In genomic region chr6:6864441-6865440, GRCm38 (mm10) we compare ENCODE assay signal across 11 mouse cellular contexts. TPM values are rescaled to one million over a fixed set of nuclear protein-coding genes. Genes with fewer than 3 reads are reported as not detected.
A peak's percentile ranks its signal among the peaks of the same experiment; 100 is the strongest.
DNase-seq lines count a peak whose midpoint lies in the region; ATAC-seq and TF ChIP-seq lines count a peak whose summit lies in the region.
"Had no signal": no experiment of that assay in that cellular context is flagged by ENCODE, and none has a peak within 500 bp of the region (broad histone marks: within the 10 kb centered on the region; RNA-seq: fewer than 3 reads in every experiment).

No protein-coding gene starts in this region.

- H3K27me3 ChIP-seq in heart, embryonic 10.5 days (ENCODE audit: insufficient read depth, poor library complexity, severe bottlenecking): peaks cover 99% of the 10 kb centered on the region
- peaks cover 39% of the 10 kb centered on the region for H3K27me3 ChIP-seq in heart, adult 2 months (ENCODE audit: control insufficient read depth, insufficient read depth, low read length)
- H3K27me3 ChIP-seq in megakaryocyte, embryonic 14.5 days (replicated peaks): peaks cover 91% of the 10 kb centered on the region
- H3K27me3 ChIP-seq in forebrain, embryonic 16.5 days (replicated peaks; ENCODE audit: control insufficient read depth, insufficient read depth, low read length): peaks cover 22% of the 10 kb centered on the region
- H3K27me3 ChIP-seq in neural tube, embryonic 11.5 days (ENCODE audit: control insufficient read depth, insufficient read depth, low read length): peaks cover 89% of the 10 kb centered on the region

- H3K79me2 ChIP-seq in heart, adult 2 months (replicated peaks; ENCODE audit: control insufficient read depth, insufficient read depth, low read length): no peaks in the 10 kb centered on the region

- ATAC-seq in megakaryocyte, adult 5-6 weeks (ENCODE audit: poor library complexity, severe bottlenecking): no peak
- no peak for ATAC-seq in forebrain, embryonic 16.5 days
- no peak for ATAC-seq in neural tube, embryonic 11.5 days (ENCODE audit: insufficient read depth, low FRiP score, low TSS enrichment)

- no peaks in the 10 kb centered on the region for H3K36me3 ChIP-seq in heart, embryonic 10.5 days
- no peaks in the 10 kb centered on the region for H3K36me3 ChIP-seq in heart, adult 2 months (ENCODE audit: control insufficient read depth, insufficient read depth, low read length)
- no peaks in the 10 kb centered on the region for H3K36me3 ChIP-seq in megakaryocyte, embryonic 14.5 days (replicated peaks; ENCODE audit: low read length)
- no peaks in the 10 kb centered on the region for H3K36me3 ChIP-seq in forebrain, embryonic 16.5 days (ENCODE audit: control insufficient read depth, insufficient read depth)
- H3K36me3 ChIP-seq in neural tube, embryonic 11.5 days (ENCODE audit: control insufficient read depth, insufficient read depth, low read length): no peaks in the 10 kb centered on the region

- no peak for TF ChIP-seq CTCF in heart, adult 2 months (IDR thresholded peaks at IDR 0.05)

- peak overlapping the region; percentile 52 for H3K4me2 ChIP-seq in forebrain, embryonic 16.5 days (ENCODE audit: low read length)
- H3K4me2 ChIP-seq in neural tube, embryonic 11.5 days (ENCODE audit: low read depth): no peak overlapping the region

- no peak for TF ChIP-seq POLR2A in heart, adult 2 months (IDR thresholded peaks at IDR 0.05; ENCODE audit: insufficient read depth, low read depth, low read length)

- no peak for DNase-seq in heart, embryonic 10.5 days (ENCODE audit: low spot score)
- DNase-seq in heart, adult 2 months: no peak
- DNase-seq in neural tube, embryonic 11.5 days (ENCODE audit: low spot score): peak; percentile 61
- no peak for DNase-seq in cerebellum, postnatal 14 days
- DNase-seq in thymus, postnatal 0 days (ENCODE audit: low spot score): no peak
- DNase-seq: adrenal gland, postnatal 14 days; kidney, adult 9 months; thymus, adult 18-20 months had no signal

- no peaks in the 10 kb centered on the region for H3K9me3 ChIP-seq in heart, embryonic 10.5 days
- H3K9me3 ChIP-seq in megakaryocyte, embryonic 14.5 days: no peaks in the 10 kb centered on the region; the same call in 1 of the 2 replicates
- H3K9me3 ChIP-seq in forebrain, embryonic 16.5 days (ENCODE audit: control insufficient read depth, low read length): no peaks in the 10 kb centered on the region
- no peaks in the 10 kb centered on the region for H3K9me3 ChIP-seq in neural tube, embryonic 11.5 days (ENCODE audit: control insufficient read depth, low read length)

- intact Hi-C loops in heart, adult 2 months (cut with DNase I): no loop called here

- H3K9ac ChIP-seq in heart, adult 2 months (ENCODE audit: low read depth, low read length): no peak overlapping the region
- peak overlapping the region; percentile 74 for H3K9ac ChIP-seq in forebrain, embryonic 16.5 days (replicated peaks; ENCODE audit: low read depth, low read length)
- H3K9ac ChIP-seq in neural tube, embryonic 11.5 days (ENCODE audit: low read length): no peak overlapping the region

- 1% methylated on average over 36 of the region's 36 CpGs for WGBS in heart, embryonic 10.5 days
- WGBS in heart, adult 2 months: 23% methylated on average over 36 of the region's 36 CpGs
- WGBS in forebrain, embryonic 16.5 days: 3% methylated on average over 36 of the region's 36 CpGs
- WGBS in neural tube, embryonic 11.5 days: under 1% methylated on average over 36 of the region's 36 CpGs

- no peak overlapping the region for H3K27ac ChIP-seq in heart, embryonic 10.5 days
- no peak overlapping the region for H3K27ac ChIP-seq in heart, adult 2 months
- peak overlapping the region; percentile 94 for H3K27ac ChIP-seq in forebrain, embryonic 16.5 days (ENCODE audit: low read length)
- no peak overlapping the region for H3K27ac ChIP-seq in neural tube, embryonic 11.5 days (ENCODE audit: low read depth, low read length)

- peaks cover 20% of the 10 kb centered on the region for H3K4me1 ChIP-seq in heart, embryonic 10.5 days
- peaks cover 2% of the 10 kb centered on the region for H3K4me1 ChIP-seq in heart, adult 2 months (ENCODE audit: control insufficient read depth, insufficient read depth, low read length)
- H3K4me1 ChIP-seq in megakaryocyte, embryonic 14.5 days: peaks cover 47% of the 10 kb centered on the region
- peaks cover 24% of the 10 kb centered on the region for H3K4me1 ChIP-seq in forebrain, embryonic 16.5 days (replicated peaks; ENCODE audit: control insufficient read depth, insufficient read depth, low read length)
- H3K4me1 ChIP-seq in neural tube, embryonic 11.5 days (ENCODE audit: control insufficient read depth, insufficient read depth, low read length): peaks cover 19% of the 10 kb centered on the region

- TF ChIP-seq EP300 in heart, adult 2 months (IDR thresholded peaks at IDR 0.05; ENCODE audit: insufficient read depth, low read depth, low read length): no peak

- H3K4me3 ChIP-seq in heart, embryonic 10.5 days: peak overlapping the region; percentile 67
- H3K4me3 ChIP-seq in heart, adult 2 months: no peak overlapping the region
- peak overlapping the region; percentile 89 for H3K4me3 ChIP-seq in megakaryocyte, embryonic 14.5 days (replicated peaks)
- H3K4me3 ChIP-seq in forebrain, embryonic 16.5 days (replicated peaks; ENCODE audit: low read length): peak overlapping the region; percentile 52
- H3K4me3 ChIP-seq in neural tube, embryonic 11.5 days (ENCODE audit: low read depth, low read length): no peak overlapping the region

RNA-seq across cellular contexts. Expression of gene Dlx6, which starts 1.6 kb away (rescaled TPM):
- 0.23 and 0.57 TPM in 2 replicates for polyA plus RNA-seq in heart, embryonic 10.5 days (2016; fragmentation: Nextera tagmentation; extraction: Ambion mirVana)
- total RNA-seq in heart, adult 2 months (2021): not detected
- not detected in 2 replicates for polyA plus RNA-seq in heart, adult 2 months (2012; rRNA removed)
- not detected in 2 replicates for polyA plus RNA-seq in megakaryocyte, embryonic 14.5 days (2012; ENCODE audit: insufficient read depth, low replicate concordance)
- not detected in 2 replicates for total RNA-seq in megakaryocyte, adult 5-6 weeks (2015)
- not detected in 2 replicates for total RNA-seq in megakaryocyte, adult 5-6 weeks (2017)
- 7.2 and 12.6 TPM in 2 replicates for polyA plus RNA-seq in forebrain, embryonic 16.5 days (2015; fragmentation: Nextera tagmentation; extraction: Ambion mirVana)
- polyA plus RNA-seq in neural tube, embryonic 11.5 days (2014; fragmentation: Nextera tagmentation; extraction: Ambion mirVana): not detected in 2 replicates
- polyA plus RNA-seq in thymus, postnatal 0 days (2015; fragmentation: Nextera tagmentation; extraction: Ambion mirVana): not detected in 2 replicates
- total RNA-seq: adrenal gland, postnatal 14 days had no signal

RNA-seq across cellular contexts. Expression of gene Dlx5, which starts 17.1 kb away (rescaled TPM):
- 4.0 and 8.9 TPM in 2 replicates for polyA plus RNA-seq in heart, embryonic 10.5 days (2016; fragmentation: Nextera tagmentation; extraction: Ambion mirVana)
- under 1 TPM in 1 of 2 experiments, not detected in 1; 0.34 TPM for total RNA-seq in heart, adult 2 months (2021)
- 0.14 TPM in 1 of 2 replicates, not detected in the other for polyA plus RNA-seq in heart, adult 2 months (2012; rRNA removed)
- not detected in 2 replicates for polyA plus RNA-seq in megakaryocyte, embryonic 14.5 days (2012; ENCODE audit: insufficient read depth, low replicate concordance)
- not detected in 2 replicates for total RNA-seq in megakaryocyte, adult 5-6 weeks (2015)
- not detected in 2 replicates for total RNA-seq in megakaryocyte, adult 5-6 weeks (2017)
- 74.3 and 75.7 TPM in 2 replicates for polyA plus RNA-seq in forebrain, embryonic 16.5 days (2015; fragmentation: Nextera tagmentation; extraction: Ambion mirVana)
- 0.74 and 0.97 TPM in 2 replicates for polyA plus RNA-seq in neural tube, embryonic 11.5 days (2014; fragmentation: Nextera tagmentation; extraction: Ambion mirVana)
- polyA plus RNA-seq in thymus, postnatal 0 days (2015; fragmentation: Nextera tagmentation; extraction: Ambion mirVana): 0.23 and 0.50 TPM in 2 replicates

Comparison
In these comparisons a context has a peak if more than half of its experiments do, and no peak if none do; other contexts are left out.
1. H3K4me3 ChIP-seq: peak in heart, embryonic 10.5 days (single experiment), megakaryocyte, embryonic 14.5 days (single experiment) and forebrain, embryonic 16.5 days (single experiment); none in heart, adult 2 months (single experiment) and neural tube, embryonic 11.5 days (single experiment).